Mouse (Mus musculus) heart, postnatal 14 days (tissue): ENCODE data around the gene Bag3. TPM values are rescaled to one million over a fixed set of nuclear protein-coding genes. Genes with fewer than 3 reads are reported as not detected.
"Not testable (repeated sequence)": the region's sequence is repeated elsewhere in the genome, so short reads cannot be mapped to it uniquely, and the experiment has no call there.

Experiments
- DNase-seq, 2 experiments: peaks; one replicate each; pipeline ENCODE4 v3.0.0; 2021 to 2022
- intact Hi-C: fragments of 180-260 bp; cut with DNase I; formaldehyde crosslinking; loops from one replicate; pipeline ENCODE4 v1.15.1; 2025
- total RNA-seq, 2 experiments: library from RNA; stranded (reverse); gene quantifications; 2 replicates each; pipeline ENCODE4 v1.2.3; 2021

Bag3 gene
- total RNA-seq, 2 experiments from 2014 or later, result 165 to 182 TPM

DNA sequence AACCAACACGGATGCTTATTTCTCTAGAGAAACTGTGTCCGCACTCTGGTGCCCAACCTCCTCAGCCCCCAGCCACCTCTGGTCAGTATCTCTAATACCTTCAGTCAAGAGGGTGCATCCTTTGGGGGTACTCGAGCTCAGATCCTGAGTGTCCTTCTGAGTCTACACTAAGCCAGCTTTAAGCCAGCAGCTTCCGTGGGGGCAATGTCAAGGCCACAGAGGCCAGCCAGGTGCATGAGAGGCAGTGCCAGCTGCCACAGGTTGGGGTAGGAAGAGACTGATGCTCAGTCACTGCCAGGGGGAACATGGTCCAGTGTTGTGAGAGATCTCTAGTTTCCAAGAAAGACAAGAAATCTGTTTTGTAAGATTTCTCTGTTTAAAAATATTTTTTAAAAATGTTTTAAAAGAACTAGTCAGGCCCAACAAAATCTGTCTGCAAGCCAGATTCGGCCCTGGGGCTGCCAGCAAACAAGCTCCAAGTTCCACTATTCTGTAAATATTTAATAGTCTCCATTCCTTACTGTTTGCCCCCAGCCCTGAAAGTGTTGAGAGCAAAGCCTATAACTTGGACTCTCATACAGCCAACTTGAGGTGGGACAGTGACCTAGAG is 31.8 kb downstream of the Bag3 start:
- DNase-seq, result no peak
- intact Hi-C loops, result no loop called here

DNA sequence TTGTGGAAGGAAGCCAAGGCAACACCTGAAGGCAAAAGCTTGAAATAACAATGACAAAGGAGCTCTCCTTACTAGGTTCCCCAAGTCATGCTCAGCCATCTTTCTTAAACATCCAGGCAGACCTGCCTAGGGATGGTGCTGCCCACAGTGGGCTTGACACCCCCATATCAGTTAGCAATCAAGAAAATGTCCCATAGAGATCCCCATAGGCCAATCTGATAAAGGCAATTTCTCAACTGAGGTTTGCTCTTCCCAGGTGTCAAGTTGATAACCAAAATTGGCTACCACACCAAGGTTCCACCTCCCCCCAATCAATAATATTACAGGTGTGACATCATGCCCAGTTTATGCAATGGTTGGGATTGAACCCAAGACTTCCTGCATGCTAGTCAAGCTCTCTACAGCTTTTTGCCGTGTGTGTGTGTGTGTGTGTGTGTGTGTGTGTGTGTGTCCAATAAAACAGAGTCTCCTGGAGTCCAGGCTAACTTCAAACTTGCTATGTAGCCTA is 33.6 kb downstream of the Bag3 start:
- intact Hi-C loops, result no loop called here
- DNase-seq, result no peak

DNA sequence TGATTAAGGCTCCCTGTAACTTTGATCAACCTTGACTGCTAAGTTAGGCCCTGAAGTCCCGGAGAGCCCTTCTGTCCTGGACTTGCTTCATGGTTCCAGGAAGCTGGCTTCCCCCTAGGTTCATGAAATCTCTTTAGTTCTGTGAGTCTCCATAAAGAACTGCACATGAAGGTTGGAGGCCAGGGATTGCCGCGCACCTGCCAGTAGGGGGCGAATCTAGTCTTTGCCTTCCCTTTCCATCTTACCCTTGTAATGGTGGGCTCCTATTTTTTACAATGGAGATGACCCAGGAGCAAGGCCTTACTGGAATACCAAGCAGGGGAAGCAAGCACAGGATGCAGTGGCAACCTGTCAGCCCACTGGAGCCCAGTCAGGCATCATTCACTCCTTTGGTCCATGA is 40.0 kb downstream of the Bag3 start:
- intact Hi-C loops, result loop anchor here (5.0 to 10.0 kb wide), 2 partner anchors 124 to 189 kb away; no protein-coding TSS in a partner anchor
- DNase-seq, result peak in 1 of 2 experiments; percentile 49

DNA sequence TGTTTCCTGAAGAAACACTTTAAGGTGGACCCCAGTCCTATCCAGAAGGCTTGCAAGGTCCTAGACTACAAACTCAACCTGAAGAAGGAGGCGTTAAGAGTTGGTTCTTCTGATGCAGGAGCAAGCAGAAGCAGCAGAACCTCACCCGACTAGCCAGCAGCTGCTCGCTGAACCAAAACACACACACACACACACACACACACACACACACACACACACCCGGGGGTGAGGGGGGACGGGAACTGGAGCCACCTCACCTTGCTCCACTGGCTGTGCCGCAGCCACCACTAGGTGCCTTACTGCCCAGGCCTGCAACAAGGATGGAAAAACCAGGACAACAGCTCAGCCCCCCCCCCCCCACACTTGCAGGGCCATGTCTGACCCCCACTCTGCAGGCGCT is 42.9 kb downstream of the Bag3 start:
- intact Hi-C loops, result loop anchor here (10.0 kb wide), 1 partner anchor 192 kb away; no protein-coding TSS in a partner anchor
- DNase-seq, result no peak

DNA sequence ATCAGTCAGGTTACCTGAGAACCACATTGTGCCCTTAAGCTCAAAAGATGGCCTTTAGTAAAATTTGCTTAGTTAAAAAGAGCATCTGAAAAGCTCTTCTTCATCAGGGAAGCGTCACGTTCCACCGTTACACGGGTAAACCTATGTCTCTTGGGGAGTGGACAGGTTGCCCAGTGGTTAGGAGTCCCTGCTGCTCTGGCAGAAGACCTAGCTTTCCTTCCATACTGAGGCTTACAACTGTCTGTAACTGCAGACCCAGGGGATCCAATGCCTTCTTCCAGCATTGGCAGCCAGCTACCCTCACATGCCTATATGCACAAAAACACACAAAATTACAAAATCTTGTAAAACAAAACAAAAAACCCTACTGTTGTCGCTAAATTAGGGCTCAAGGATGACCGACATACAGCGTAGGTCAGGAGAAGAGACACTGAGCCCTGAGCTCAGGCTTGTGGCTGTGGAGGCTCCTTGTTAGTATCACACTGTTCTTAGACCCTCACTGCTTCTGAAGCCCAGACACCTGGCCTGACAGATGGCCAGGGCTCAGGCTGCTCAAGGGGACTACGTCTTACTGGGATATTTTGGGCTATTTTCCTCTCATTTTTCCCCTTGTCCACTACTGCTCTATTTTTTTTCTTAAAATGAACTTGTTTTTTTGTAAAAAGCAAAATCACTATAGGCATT is 44.3 kb downstream of the Bag3 start:
- no peak for DNase-seq
- intact Hi-C loops, result loop anchor here (10.0 kb wide), 1 partner anchor 193 kb away; no protein-coding TSS in a partner anchor

DNA sequence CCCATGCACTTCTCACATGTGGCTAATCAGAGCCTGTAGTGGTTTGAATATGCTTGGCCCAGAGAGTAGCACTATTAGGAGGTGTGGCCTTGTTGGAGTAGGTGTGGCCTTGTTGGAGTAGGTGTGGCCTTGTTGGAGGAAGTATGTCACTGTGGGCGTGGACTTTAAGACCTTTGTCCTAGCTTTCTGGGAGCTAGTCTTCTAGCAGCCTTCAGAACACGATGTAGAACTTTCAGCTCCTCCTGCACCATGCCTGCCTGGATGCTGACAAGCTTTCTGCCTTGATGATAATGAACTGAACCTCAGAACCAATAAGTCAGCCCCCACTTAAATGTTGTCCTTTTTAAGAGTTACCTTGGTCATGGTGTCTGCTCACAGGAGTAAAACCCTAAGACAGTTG is 46.0 kb downstream of the Bag3 start:
- intact Hi-C loops, result loop anchor here (10.0 kb wide), 1 partner anchor 195 kb away; no protein-coding TSS in a partner anchor
- DNase-seq, result not testable (repeated sequence)

DNA sequence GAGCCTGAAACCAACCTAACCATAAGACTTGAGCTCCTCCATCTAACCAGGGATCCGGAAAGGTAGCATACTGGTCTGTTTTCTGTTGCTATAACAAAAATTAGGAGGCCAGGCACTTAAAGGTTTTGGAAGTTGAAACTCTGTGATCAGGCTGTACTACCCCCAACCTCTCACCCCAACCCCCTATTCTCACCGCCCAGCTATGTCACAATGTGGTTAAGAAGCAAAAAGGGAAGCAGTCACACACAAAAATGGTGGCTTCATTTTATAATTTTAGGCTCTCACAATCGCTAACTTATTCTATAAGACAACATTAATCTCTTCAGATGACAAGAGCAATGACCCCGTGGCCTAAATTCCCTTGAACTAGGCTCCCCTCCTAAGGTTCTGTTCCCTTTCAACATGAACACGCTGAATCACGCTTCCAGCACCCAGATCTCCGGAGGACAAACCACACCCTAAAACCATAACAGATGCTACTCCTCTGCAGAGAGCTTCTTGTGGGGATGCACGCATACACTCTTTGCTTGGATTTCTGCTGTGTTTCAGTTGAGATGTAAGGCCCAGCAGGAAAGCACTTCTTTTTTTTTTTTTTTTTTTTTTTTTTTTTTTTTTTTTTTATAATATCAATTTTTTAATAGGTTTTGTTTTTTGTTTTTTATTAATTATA is 46.7 kb downstream of the Bag3 start:
- intact Hi-C loops, result loop anchor here (10.0 kb wide), 1 partner anchor 195 kb away; no protein-coding TSS in a partner anchor
- DNase-seq, result no peak

DNA sequence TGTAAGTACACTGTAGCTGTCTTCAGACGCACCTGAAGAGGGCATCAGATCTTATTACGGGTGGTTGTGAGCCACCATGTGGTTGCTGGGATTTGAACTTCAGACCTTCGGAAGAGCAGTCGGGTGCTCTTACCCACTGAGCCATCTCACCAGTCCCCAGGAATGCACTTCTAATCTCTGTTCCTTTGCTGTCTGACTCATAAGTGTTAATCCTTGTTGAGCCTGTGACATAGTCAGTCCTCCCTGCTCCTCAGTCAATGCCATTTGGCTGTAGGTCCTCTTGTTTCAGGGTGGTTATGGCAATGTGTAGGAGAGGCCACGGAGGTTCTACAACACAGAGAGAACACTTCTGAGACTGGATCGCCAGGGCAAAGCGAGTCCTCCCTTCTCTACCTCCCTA is 47.2 kb downstream of the Bag3 start:
- intact Hi-C loops, DNase-seq: not testable (repeated sequence)

DNA sequence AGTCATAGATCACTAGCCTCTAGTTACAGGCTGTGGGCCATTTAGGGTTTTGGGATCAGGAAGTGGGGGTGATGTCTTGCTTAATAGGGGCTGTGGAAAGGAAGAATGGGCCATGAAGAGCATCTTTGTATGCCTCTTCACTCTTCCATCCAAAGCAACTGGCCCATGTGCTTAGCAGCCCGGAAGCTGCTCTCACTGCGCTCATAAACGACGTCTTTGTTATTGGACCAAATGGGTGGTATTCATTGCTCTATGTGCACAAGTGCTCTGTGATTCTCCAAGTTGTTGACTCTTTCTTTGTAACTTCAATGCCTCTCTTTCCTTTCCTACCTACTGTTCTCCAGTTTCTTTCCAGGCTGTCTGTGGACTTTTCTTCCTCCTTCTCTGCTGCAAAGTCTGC is 48.6 kb downstream of the Bag3 start:
- no peak for DNase-seq
- intact Hi-C loops, result no loop called here

DNA sequence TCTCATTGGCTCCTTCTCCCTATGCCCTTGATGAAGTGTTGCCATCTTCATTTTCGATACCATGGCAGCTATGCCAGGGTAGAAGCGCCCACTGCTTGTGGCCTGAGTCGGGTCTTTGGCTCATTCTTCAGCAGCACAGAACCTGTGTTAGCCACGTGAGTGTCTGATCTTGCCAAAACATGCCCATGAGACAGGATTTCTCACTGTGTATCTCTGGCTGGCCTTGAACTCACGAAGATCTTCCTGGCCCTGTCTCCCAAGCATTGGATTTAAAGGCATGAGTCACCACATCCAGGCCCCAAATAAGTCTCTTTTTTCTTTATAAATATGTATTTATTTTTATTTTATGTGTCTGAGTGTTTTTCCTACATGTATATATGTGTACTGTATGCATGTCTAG is 51.8 kb downstream of the Bag3 start:
- DNase-seq, result no peak
- intact Hi-C loops, result no loop called here

DNA sequence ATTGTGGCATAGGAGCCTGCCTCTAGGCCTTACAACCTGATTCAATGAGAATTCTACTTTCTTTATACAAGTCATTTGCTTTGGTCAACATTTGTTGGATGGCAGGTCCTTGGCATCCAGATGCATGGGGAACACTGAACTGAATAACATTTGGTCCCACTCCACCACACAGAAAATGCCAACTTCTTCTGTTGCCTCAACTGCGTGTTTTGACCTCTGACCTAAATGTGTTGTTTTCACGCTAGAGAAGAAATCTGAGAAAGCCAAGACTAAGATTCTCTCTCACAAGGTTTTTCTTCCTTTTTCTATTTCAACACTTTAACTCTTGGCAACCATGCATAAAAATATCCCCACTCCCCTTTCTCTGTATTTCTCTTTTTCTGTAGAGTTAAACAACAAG is 52.4 kb downstream of the Bag3 start:
- intact Hi-C loops, result no loop called here
- no peak for DNase-seq

DNA sequence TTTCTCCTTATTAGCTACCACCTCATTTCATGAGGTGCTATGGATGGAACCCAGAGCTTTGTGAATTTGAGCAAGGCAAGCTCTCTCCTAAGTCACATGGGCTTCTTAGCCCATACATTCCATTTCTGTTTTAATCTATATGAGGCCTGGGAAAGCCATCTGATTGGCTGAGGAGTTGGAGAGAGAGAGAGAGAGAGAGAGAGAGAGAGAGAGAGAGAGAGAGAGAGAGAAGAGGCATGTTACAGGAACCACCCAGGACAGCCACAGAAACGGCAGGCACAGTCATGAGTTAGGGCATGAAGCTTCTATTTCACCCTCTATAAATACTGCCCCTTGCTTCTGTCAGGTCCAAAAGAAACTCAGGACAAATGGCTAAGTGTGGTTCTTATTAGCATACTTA is 54.2 kb downstream of the Bag3 start:
- DNase-seq, result no peak
- intact Hi-C loops, result no loop called here

DNA sequence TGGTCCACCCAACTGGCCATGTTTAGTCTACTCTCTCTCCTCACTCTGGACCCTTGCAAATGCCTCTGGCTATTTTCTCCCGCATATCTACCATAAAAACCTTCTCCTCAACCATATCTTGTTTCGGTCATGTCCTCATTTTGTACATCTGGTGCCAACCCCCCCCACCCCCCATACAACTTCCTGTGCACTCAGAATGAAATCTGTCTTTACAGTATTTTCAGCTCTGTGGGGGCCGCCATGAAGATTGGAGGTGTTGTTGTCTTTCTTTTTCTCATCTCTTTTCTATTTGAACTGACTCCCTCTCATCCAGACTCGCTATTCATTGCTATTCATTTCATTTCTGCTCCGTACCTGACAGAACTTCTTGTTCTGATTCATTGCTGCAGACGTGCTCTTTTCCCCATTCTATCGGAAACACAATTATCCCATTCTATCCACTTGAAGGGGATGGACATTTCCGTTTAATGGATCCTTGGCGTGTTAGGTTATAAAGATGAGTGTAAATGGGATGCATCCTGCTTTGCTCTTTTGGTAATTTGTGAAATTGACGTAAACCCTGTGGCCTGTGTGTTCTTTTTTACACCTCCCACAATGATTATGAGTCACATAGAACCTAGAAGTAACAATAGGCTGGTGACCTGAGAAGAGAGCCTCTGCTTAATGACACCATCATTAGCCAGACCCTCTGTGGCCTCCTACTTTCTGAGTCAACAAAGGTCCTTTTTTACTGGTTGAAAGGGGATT is 55.0 kb downstream of the Bag3 start:
- DNase-seq, result no peak
- intact Hi-C loops, result no loop called here

DNA sequence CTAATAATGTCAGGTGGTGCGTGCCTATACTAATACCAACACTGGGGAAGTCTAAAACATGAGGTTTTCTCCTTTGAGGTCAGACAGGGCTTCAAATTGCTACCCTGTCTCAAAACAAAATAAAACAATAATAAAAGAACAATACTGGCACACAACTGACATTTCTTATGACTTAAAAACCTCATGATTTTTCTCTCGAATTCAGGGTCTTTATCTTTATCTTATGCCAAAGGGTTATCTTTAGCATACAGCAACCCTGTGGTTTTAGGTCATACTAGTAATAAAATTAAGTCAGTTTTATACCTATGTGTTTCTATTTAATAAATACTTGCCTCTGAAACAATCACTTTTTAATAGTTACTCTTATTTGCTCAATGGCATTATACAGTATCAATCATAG is 56.0 kb downstream of the Bag3 start:
- intact Hi-C loops, result no loop called here

DNA sequence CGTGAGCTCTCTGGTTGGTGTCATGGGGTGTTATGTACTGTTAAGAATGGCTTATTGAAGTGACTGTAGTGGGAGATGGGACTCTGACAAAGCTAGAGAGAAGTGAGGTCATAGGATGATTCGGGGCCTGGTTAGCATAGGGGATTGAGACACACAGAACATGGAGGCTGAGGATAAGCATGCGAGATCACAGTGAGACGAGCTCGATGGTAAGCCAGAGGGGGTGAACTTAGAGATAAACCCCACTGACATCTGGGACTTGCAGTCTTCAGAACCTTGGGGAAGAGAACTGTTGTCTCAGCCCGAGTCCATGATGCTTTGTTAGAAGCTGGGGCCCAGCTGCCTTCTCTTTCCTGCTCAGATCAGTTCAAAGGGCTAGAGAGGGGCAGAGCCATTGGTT is 56.9 kb downstream of the Bag3 start:
- intact Hi-C loops, result no loop called here
- DNase-seq, result no peak

More for the DNA sequence above, 56.0 kb downstream of the Bag3 start:
- no peak for DNase-seq

DNA sequence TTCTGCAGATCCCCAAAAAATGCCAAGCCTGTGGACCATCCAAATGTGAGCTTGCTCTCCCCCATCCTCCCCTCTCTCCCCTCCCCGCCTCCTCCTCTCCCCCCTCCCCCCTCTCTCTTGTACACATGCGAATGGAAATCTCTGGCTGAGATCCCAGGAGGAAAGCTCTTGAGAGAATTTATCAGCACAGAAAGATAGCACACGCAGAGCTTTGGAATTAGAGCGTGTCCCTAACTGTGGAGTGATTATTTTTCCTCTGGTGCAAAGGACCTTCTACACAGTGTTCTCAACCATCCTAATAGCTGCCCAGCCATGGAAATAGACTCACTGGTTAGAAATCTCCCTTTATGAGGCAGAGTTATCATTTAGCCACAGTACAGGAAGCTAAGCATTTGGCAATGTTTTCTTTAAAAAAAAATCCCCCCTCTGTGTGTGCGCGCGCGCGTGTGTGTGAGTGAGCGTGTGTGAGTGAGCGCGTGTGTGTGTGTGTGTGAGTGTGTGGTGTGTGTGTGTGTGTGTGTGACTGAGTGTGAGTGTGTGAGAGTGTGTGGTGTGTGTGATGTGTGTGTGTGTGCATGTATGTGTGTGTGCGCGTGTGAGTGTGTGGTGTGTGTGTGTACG is 58.6 kb downstream of the Bag3 start:
- peak; percentile 14 to 33 for DNase-seq
- intact Hi-C loops, result no loop called here

DNA sequence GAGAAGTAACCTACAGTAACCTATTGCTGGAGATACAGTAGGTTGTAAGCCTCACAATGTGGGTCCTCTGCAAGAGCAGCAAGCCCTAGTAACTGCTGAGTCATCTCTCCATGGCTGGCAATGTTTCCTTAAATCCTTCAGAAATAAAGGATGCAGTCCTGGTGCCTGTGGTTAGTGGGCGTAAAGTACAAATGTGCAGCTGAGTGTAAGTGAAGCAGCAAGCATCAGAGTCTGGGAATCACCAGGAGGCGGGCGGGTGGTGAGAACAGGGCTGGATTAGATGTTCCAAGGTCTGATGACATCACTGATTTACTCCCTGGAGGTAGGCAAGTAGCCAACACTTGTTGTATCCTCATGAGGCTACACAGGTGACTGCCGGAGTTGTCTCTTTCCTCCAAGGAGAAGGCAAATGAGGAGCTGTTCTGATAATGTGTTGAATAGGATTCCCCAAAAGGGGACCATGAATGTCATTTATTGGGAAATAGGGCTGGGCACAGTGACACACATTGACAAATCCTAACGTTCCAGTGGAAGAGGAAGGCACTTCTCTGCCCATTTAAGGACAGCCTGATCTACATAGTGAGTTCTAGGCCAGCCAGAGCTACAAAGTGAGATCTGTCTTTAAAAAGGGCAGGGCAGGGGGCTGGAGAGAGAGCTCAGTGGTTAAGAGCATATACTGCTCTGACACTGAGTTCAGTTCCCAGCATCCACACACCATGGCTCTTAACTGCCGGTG is 60.0 kb downstream of the Bag3 start:
- peak; percentile 8 to 16 for DNase-seq
- intact Hi-C loops, result no loop called here

DNA sequence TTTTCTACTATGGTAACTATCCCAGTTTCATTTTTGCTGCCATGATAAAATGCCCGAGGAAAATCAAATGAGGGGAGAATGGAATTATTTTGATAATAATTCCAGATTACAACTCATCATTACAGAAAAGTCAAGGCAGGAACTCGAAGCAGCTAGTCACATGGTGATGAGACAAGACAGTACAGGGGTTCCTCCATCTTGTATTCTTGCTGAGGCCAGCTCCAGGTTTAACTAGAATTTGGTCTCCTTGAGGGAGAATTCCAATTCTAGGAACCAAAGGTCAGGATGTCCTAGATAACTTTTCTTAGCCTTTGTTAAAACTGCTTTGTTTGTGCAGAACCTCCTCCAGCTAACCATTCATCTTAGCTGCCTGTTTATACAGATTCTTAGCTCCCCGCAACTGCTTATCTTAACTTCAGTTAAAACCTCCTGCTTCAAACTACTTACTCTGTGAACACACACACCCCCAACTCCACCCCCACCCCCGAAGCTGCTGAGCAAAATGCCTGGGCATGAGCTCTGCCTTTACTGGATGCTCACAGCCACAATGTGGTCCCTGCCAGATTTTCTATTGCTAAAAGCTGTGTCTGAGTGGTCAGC is 64.0 kb downstream of the Bag3 start:
- DNase-seq, result no peak
- intact Hi-C loops, result no loop called here
